In genomic region chr8:77659534-77660080, GRCm38 (mm10) we compare ENCODE assay signal across 24 mouse cellular contexts. TPM values are rescaled to one million over a fixed set of nuclear protein-coding genes. Genes with fewer than 3 reads are reported as not detected.
DNase-seq lines count a peak whose midpoint lies in the region; ATAC-seq and TF ChIP-seq lines count a peak whose summit lies in the region.
"Had no signal": no experiment of that assay in that cellular context is flagged by ENCODE, and none has a peak within 500 bp of the region (broad histone marks: within the 10 kb centered on the region; RNA-seq: fewer than 3 reads in every experiment).

No protein-coding gene starts in this region.

- no peaks in the 10 kb centered on the region for H3K36me3 ChIP-seq in C2C12 (ENCODE audit: control insufficient read depth, insufficient read depth)
- no peaks in the 10 kb centered on the region for H3K36me3 ChIP-seq in myocyte (ENCODE audit: control insufficient read depth, insufficient read depth)
- H3K36me3 ChIP-seq: hindbrain, embryonic 13.5 days had no signal

- H3K4me3 ChIP-seq in C2C12 (ENCODE audit: insufficient read depth, poor library complexity, severe bottlenecking) (no peak overlapping the region), myocyte (no peak overlapping the region)
- H3K4me3 ChIP-seq: embryonic facial prominence, embryonic 12.5 days; forebrain, embryonic 13.5 days; heart, embryonic 15.5 days; hindbrain, embryonic 13.5 days had no signal

- H3K4me2 ChIP-seq in myocyte (ENCODE audit: low read depth): peak overlapping the region; percentile 3
- H3K4me2 ChIP-seq: embryonic facial prominence, embryonic 12.5 days; forebrain, embryonic 13.5 days; heart, embryonic 11.5 days; heart, embryonic 15.5 days; hindbrain, embryonic 13.5 days had no signal

- H3K79me2 ChIP-seq in C2C12 (ENCODE audit: control insufficient read depth, insufficient read depth) (no peaks in the 10 kb centered on the region), myocyte (ENCODE audit: control insufficient read depth, insufficient read depth) (no peaks in the 10 kb centered on the region)

- H3K79me3 ChIP-seq in C2C12 (ENCODE audit: low read depth): no peaks in the 10 kb centered on the region

- peak; percentile 77 for ATAC-seq in frontal cortex, adult (ENCODE audit: low TSS enrichment)
- ATAC-seq: activated CD4-positive, CD25-positive, alpha-beta regulatory T cell, adult 4 months; forebrain, embryonic 13.5 days; forebrain, postnatal 0 days; hindbrain, postnatal 0 days; Patski had no signal

- TF ChIP-seq CTCF in C2C12 (IDR thresholded peaks at IDR 0.05; ENCODE audit: control insufficient read depth, insufficient read depth, insufficient read length): no peak

- DNase-seq in frontal cortex, postnatal 36 days (ENCODE audit: low spot score in 2 of 2): no peak
- DNase-seq in 3134 (ENCODE audit: extremely low read depth, insufficient read length, low spot score): peak; percentile 24
- DNase-seq in right cerebral cortex, postnatal 14 days: no peak
- DNase-seq in embryo, embryonic 10.5 days (ENCODE audit: low spot score): no peak
- DNase-seq: adrenal gland, postnatal 14 days; B cell, adult 2 months; cerebellum, adult 18-20 months; cerebellum, adult 9-11 months; embryo, embryonic 11 days; forebrain, postnatal 0 days; gastrocnemius, postnatal 36 days; heart, adult 18-20 months; heart, postnatal 14 days had no signal

- TF ChIP-seq POLR2A in myocyte (IDR thresholded peaks at IDR 0.05; ENCODE audit: insufficient read length, low read depth): no peak

- H3K27me3 ChIP-seq in C2C12 (ENCODE audit: control insufficient read depth, insufficient read depth, insufficient read length) (no peaks in the 10 kb centered on the region), myocyte (ENCODE audit: control insufficient read depth, insufficient read depth, insufficient read length) (no peaks in the 10 kb centered on the region)
- H3K27me3 ChIP-seq: embryonic facial prominence, embryonic 12.5 days; forebrain, embryonic 13.5 days; heart, embryonic 15.5 days; hindbrain, embryonic 13.5 days had no signal

- H3ac ChIP-seq in C2C12 (ENCODE audit: control insufficient read depth, insufficient read length, low read depth) (no peak overlapping the region), myocyte (ENCODE audit: control insufficient read depth, insufficient read length) (no peak overlapping the region)

TF ChIP-seq in C2C12, 6 proteins besides CTCF, POLR2A, EP300 and RAD21:
- TF ChIP-seq USF1 (IDR thresholded peaks at IDR 0.05; ENCODE audit: low read depth) (no peak), MYOG (IDR thresholded peaks at IDR 0.05; ENCODE audit: control insufficient read depth, extremely low read depth, insufficient read length) (no peak), CEBPB (IDR thresholded peaks at IDR 0.05; ENCODE audit: low read depth) (peak; percentile 22), MYOD1 (IDR thresholded peaks at IDR 0.05; ENCODE audit: control insufficient read depth, insufficient read length, low read depth) (peak; percentile 82), MAX (IDR thresholded peaks at IDR 0.05) (no peak), FOSL1 (IDR thresholded peaks at IDR 0.05; ENCODE audit: insufficient read depth, low read length, poor library complexity, severe bottlenecking) (no peak)

TF ChIP-seq in myocyte, 11 proteins besides CTCF, POLR2A, EP300 and RAD21:
- peak in 1 of 3 experiments; percentile 8 for TF ChIP-seq MYOG (IDR thresholded peaks at IDR 0.05; ENCODE audit: control insufficient read depth in 1 of 3, insufficient read depth in 1 of 3, insufficient read length in 2 of 3, low read depth in 2 of 3)
- TF ChIP-seq E2F4 (IDR thresholded peaks at IDR 0.05; ENCODE audit: insufficient read depth): no peak
- no peak for TF ChIP-seq MAX (IDR thresholded peaks at IDR 0.05; ENCODE audit: low read depth)
- no peak for TF ChIP-seq TCF12 (IDR thresholded peaks at IDR 0.05; ENCODE audit: insufficient read depth, poor library complexity, severe bottlenecking)
- no peak for TF ChIP-seq TCF3 (IDR thresholded peaks at IDR 0.05; ENCODE audit: insufficient read length, low read depth)
- TF ChIP-seq CEBPB (IDR thresholded peaks at IDR 0.05; ENCODE audit: insufficient read depth, poor library complexity, severe bottlenecking): no peak
- TF ChIP-seq POLR2AphosphoS2 (IDR thresholded peaks at IDR 0.05; ENCODE audit: insufficient read length, low read depth): no peak
- peak; percentile 44 to 51 (median 48) for TF ChIP-seq MYOD1 (IDR thresholded peaks at IDR 0.05; ENCODE audit: control insufficient read depth in 1 of 3, insufficient read length in 2 of 3, low read depth in 2 of 3)
- TF ChIP-seq SRF (IDR thresholded peaks at IDR 0.05; ENCODE audit: control insufficient read depth, insufficient read length, low read depth): no peak

RNA-seq across cellular contexts. Expression of gene Tmem184c, which starts 49.1 kb away (rescaled TPM):
- polyA plus RNA-seq in C2C12 (2012; fragmentation: generic; extraction: Trizol) (8.3 TPM), myocyte (2012; fragmentation: generic; extraction: Trizol) (8.0 TPM)
